Mouse (Mus musculus): Measurements from ENCODE around the gene Treml2. TPM values are rescaled to one million over a fixed set of nuclear protein-coding genes. Genes with fewer than 3 reads are reported as not detected.
A peak's percentile ranks its signal among the peaks of the same experiment; 100 is the strongest.

Gene Treml2
- total RNA-seq (2018; cell fraction: chromatin; rRNA removed): 10 to 100 TPM in 8 of 26 experiments, 1 to 10 TPM in 18; 1.0 to 22.0 (median 6.9) TPM
- total RNA-seq (2018; cell fraction: cytosol; rRNA removed): 10 to 100 TPM in 22 of 26 experiments, 1 to 10 TPM in 4; 7.6 to 58.7 (median 25.9) TPM
- total RNA-seq (2018; cell fraction: nucleus; rRNA removed): 10 to 100 TPM in 18 of 26 experiments, 1 to 10 TPM in 8; 5.2 to 57.1 (median 22.5) TPM
- polyA plus RNA-seq (2018): 10.8 to 16.6 TPM (median 14.5 TPM) in 3 replicates

- peaks cover 7% of the 10 kb centered on the region; the same call in 1 of the 2 replicates for H3K36me3 ChIP-seq (ENCODE audit: inconsistent target)
- H3K79me2 ChIP-seq (ENCODE audit: inconsistent target): peaks cover 20% of the 10 kb centered on the region; the same call in 1 of the 2 replicates
- peak within 1 kb of the TSS; percentile 86 for H3K27ac ChIP-seq
- WGBS (ENCODE audit: missing documents): 44% methylated on average over 3 of the region's 4 CpGs
- peak within 1 kb of the TSS; percentile 23; the same call in 1 of the 2 replicates for H3K4me3 ChIP-seq (ENCODE audit: inconsistent target)
Measured at GRCm38 (mm10) chr17:48299203-48299602, at the start of gene Treml2. Gene Treml2 (plus strand): TSS chr17:48299498.

GRCm38 (mm10) chr17:48249501-48249900 is 49.8 kb upstream of the Treml2 start:
- Histone ChIP-seq H3K79me2 (ENCODE audit: inconsistent target) (no peaks in the 10 kb centered on the region), H3K4me3 (ENCODE audit: inconsistent target) (no peak overlapping the region), H3K27ac (no peak overlapping the region), H3K36me3 (ENCODE audit: inconsistent target) (no peaks in the 10 kb centered on the region)
- WGBS (ENCODE audit: missing documents): 81% methylated on average over 11 of the region's 11 CpGs

- no peaks in the 10 kb centered on the region for H3K79me2 ChIP-seq (ENCODE audit: inconsistent target)
- H3K4me3 ChIP-seq (ENCODE audit: inconsistent target): no peak overlapping the region
- H3K36me3 ChIP-seq (ENCODE audit: inconsistent target): no peaks in the 10 kb centered on the region
- 95% methylated on average over 7 of the region's 7 CpGs for WGBS (ENCODE audit: missing documents)
- H3K27ac ChIP-seq: no peak overlapping the region
Measured at GRCm38 (mm10) chr17:48250631-48251030, 48.7 kb upstream of the Treml2 start.

GRCm38 (mm10) chr17:48256575-48256974 is 42.7 kb upstream of the Treml2 start:
- Histone ChIP-seq H3K27ac (no peak overlapping the region), H3K4me3 (ENCODE audit: inconsistent target) (no peak overlapping the region), H3K36me3 (ENCODE audit: inconsistent target) (no peaks in the 10 kb centered on the region), H3K79me2 (ENCODE audit: inconsistent target) (no peaks in the 10 kb centered on the region)

- WGBS (ENCODE audit: missing documents): 20% methylated on average over 2 of the region's 2 CpGs
- peak overlapping the region; percentile 46 for H3K27ac ChIP-seq
- no peaks in the 10 kb centered on the region for H3K79me2 ChIP-seq (ENCODE audit: inconsistent target)
Measured at GRCm38 (mm10) chr17:48261868-48262267, 37.4 kb upstream of the Treml2 start.

GRCm38 (mm10) chr17:48263741-48264362 is 35.4 kb upstream of the Treml2 start, which contains the start of gene Treml4:
Gene Treml4 (plus strand): TSS chr17:48264295.
- no peak within 1 kb of the TSS for H3K4me3 ChIP-seq (ENCODE audit: inconsistent target)
- H3K79me2 ChIP-seq (ENCODE audit: inconsistent target): no peaks in the 10 kb centered on the region
- H3K27ac ChIP-seq: 0 out of 2 replicates have a peak within 1 kb of the TSS, but pooled peaks have one; percentile 5
- WGBS (ENCODE audit: missing documents): 69% methylated on average over 3 of the region's 3 CpGs
- no peaks in the 10 kb centered on the region for H3K36me3 ChIP-seq (ENCODE audit: inconsistent target)

More at GRCm38 (mm10) chr17:48261868-48262267, 37.4 kb upstream of the Treml2 start:
- Histone ChIP-seq H3K4me3 (ENCODE audit: inconsistent target) (no peak overlapping the region), H3K36me3 (ENCODE audit: inconsistent target) (no peaks in the 10 kb centered on the region)

- Histone ChIP-seq H3K4me3 (ENCODE audit: inconsistent target) (no peak overlapping the region), H3K36me3 (ENCODE audit: inconsistent target) (no peaks in the 10 kb centered on the region), H3K27ac (no peak overlapping the region), H3K79me2 (ENCODE audit: inconsistent target) (no peaks in the 10 kb centered on the region)
- WGBS (ENCODE audit: missing documents): 98% methylated on average over 7 of the region's 7 CpGs
Measured at GRCm38 (mm10) chr17:48264662-48265061, 34.6 kb upstream of the Treml2 start.

- Histone ChIP-seq H3K27ac (no peak overlapping the region), H3K36me3 (ENCODE audit: inconsistent target) (no peaks in the 10 kb centered on the region), H3K4me3 (ENCODE audit: inconsistent target) (no peak overlapping the region), H3K79me2 (ENCODE audit: inconsistent target) (no peaks in the 10 kb centered on the region)
- 77% methylated on average over 2 of the region's 2 CpGs for WGBS (ENCODE audit: missing documents)
Measured at GRCm38 (mm10) chr17:48266138-48266537, 33.2 kb upstream of the Treml2 start.

- Histone ChIP-seq H3K4me3 (ENCODE audit: inconsistent target) (no peak overlapping the region), H3K36me3 (ENCODE audit: inconsistent target) (no peaks in the 10 kb centered on the region), H3K27ac (no peak overlapping the region), H3K79me2 (ENCODE audit: inconsistent target) (no peaks in the 10 kb centered on the region)
- 100% methylated on average over 2 of the region's 2 CpGs for WGBS (ENCODE audit: missing documents)
Measured at GRCm38 (mm10) chr17:48266610-48267304, 32.5 kb upstream of the Treml2 start.

- Histone ChIP-seq H3K4me3 (ENCODE audit: inconsistent target) (no peak overlapping the region), H3K27ac (no peak overlapping the region), H3K79me2 (ENCODE audit: inconsistent target) (no peaks in the 10 kb centered on the region), H3K36me3 (ENCODE audit: inconsistent target) (no peaks in the 10 kb centered on the region)
- 56% methylated on average over 1 of the region's 1 CpGs for WGBS (ENCODE audit: missing documents)
Measured at GRCm38 (mm10) chr17:48267591-48267990, 31.7 kb upstream of the Treml2 start.

- no peaks in the 10 kb centered on the region for H3K79me2 ChIP-seq (ENCODE audit: inconsistent target)
- H3K27ac ChIP-seq: no peak overlapping the region
- no peaks in the 10 kb centered on the region for H3K36me3 ChIP-seq (ENCODE audit: inconsistent target)
- no peak overlapping the region for H3K4me3 ChIP-seq (ENCODE audit: inconsistent target)
Measured at GRCm38 (mm10) chr17:48268276-48268675, 31.0 kb upstream of the Treml2 start.

- Histone ChIP-seq H3K36me3 (ENCODE audit: inconsistent target) (no peaks in the 10 kb centered on the region), H3K27ac (no peak overlapping the region), H3K79me2 (ENCODE audit: inconsistent target) (no peaks in the 10 kb centered on the region), H3K4me3 (ENCODE audit: inconsistent target) (no peak overlapping the region)
- WGBS (ENCODE audit: missing documents): 66% methylated on average over 4 of the region's 4 CpGs
Measured at GRCm38 (mm10) chr17:48269833-48270232, 29.5 kb upstream of the Treml2 start.

GRCm38 (mm10) chr17:48272158-48272557 is 27.1 kb upstream of the Treml2 start:
- no peaks in the 10 kb centered on the region for H3K79me2 ChIP-seq (ENCODE audit: inconsistent target)
- no peaks in the 10 kb centered on the region for H3K36me3 ChIP-seq (ENCODE audit: inconsistent target)
- no peak overlapping the region for H3K27ac ChIP-seq
- WGBS (ENCODE audit: missing documents): 91% methylated on average over 5 of the region's 5 CpGs
- H3K4me3 ChIP-seq (ENCODE audit: inconsistent target): no peak overlapping the region

GRCm38 (mm10) chr17:48272598-48272997 is 26.7 kb upstream of the Treml2 start:
- Histone ChIP-seq H3K4me3 (ENCODE audit: inconsistent target) (no peak overlapping the region), H3K79me2 (ENCODE audit: inconsistent target) (no peaks in the 10 kb centered on the region)
- WGBS (ENCODE audit: missing documents): 89% methylated on average over 4 of the region's 4 CpGs

GRCm38 (mm10) chr17:48274098-48274497 is 25.2 kb upstream of the Treml2 start:
- H3K79me2 ChIP-seq (ENCODE audit: inconsistent target): no peaks in the 10 kb centered on the region
- WGBS (ENCODE audit: missing documents): 27% methylated on average over 4 of the region's 4 CpGs
- H3K36me3 ChIP-seq (ENCODE audit: inconsistent target): no peaks in the 10 kb centered on the region
- no peak overlapping the region for H3K4me3 ChIP-seq (ENCODE audit: inconsistent target)
- H3K27ac ChIP-seq: no peak overlapping the region

More at GRCm38 (mm10) chr17:48272598-48272997, 26.7 kb upstream of the Treml2 start:
- H3K27ac ChIP-seq: no peak overlapping the region
- no peaks in the 10 kb centered on the region for H3K36me3 ChIP-seq (ENCODE audit: inconsistent target)
